Mouse (Mus musculus): ENCODE data around the gene Slc37a3.
"Not testable (repeated sequence)": the region's sequence is repeated elsewhere in the genome, so short reads cannot be mapped to it uniquely, and the experiment has no call there.

The Slc37a3 gene

GRCm38 (mm10) chr6:39378161-39378835 lies 823 bp upstream of the Slc37a3 start:
- DNase-seq (ENCODE audit: low spot score) = not testable (repeated sequence)

GRCm38 (mm10) chr6:39376775-39377174 lies 700 bp downstream of the Slc37a3 start:
- no peak for DNase-seq (ENCODE audit: low spot score)

- DNase-seq (ENCODE audit: low spot score) = no peak
These were observed 4.0 kb downstream of the Slc37a3 start for GRCm38 (mm10) chr6:39373301-39373955.

- DNase-seq (ENCODE audit: low spot score) = peak; percentile 9
These were observed 4.7 kb downstream of the Slc37a3 start for GRCm38 (mm10) chr6:39372727-39373126.

- DNase-seq (ENCODE audit: low spot score) = no peak
These were observed 5.4 kb downstream of the Slc37a3 start for GRCm38 (mm10) chr6:39372042-39372441.

- no peak for DNase-seq (ENCODE audit: low spot score)
These were observed 7.8 kb downstream of the Slc37a3 start for GRCm38 (mm10) chr6:39369631-39370030.

- DNase-seq (ENCODE audit: low spot score) = no peak
These were observed 14.8 kb downstream of the Slc37a3 start for GRCm38 (mm10) chr6:39362684-39363083.

GRCm38 (mm10) chr6:39359207-39359606 lies 18.3 kb downstream of the Slc37a3 start:
- DNase-seq (ENCODE audit: low spot score) = not testable (repeated sequence)

GRCm38 (mm10) chr6:39348946-39349345 lies 28.5 kb downstream of the Slc37a3 start:
- DNase-seq (ENCODE audit: low spot score) = no peak

- DNase-seq (ENCODE audit: low spot score) = no peak
These were observed 29.3 kb downstream of the Slc37a3 start for GRCm38 (mm10) chr6:39347880-39348814.

GRCm38 (mm10) chr6:39346991-39347501 lies 30.4 kb downstream of the Slc37a3 start:
- DNase-seq (ENCODE audit: low spot score) = no peak

- no peak for DNase-seq (ENCODE audit: low spot score)
These were observed 32.0 kb downstream of the Slc37a3 start for GRCm38 (mm10) chr6:39345430-39345829.

- DNase-seq (ENCODE audit: low spot score) = peak; percentile 69
These were observed 33.5 kb downstream of the Slc37a3 start for GRCm38 (mm10) chr6:39344020-39344419.

- DNase-seq (ENCODE audit: low spot score) = no peak
These were observed 35.7 kb downstream of the Slc37a3 start for GRCm38 (mm10) chr6:39341798-39342197.

- DNase-seq (ENCODE audit: low spot score) = no peak
These were observed 39.1 kb downstream of the Slc37a3 start for GRCm38 (mm10) chr6:39338359-39338758.

- DNase-seq (ENCODE audit: low spot score) = no peak
These were observed 42.6 kb downstream of the Slc37a3 start for GRCm38 (mm10) chr6:39334873-39335272.

GRCm38 (mm10) chr6:39334224-39334623 lies 43.3 kb downstream of the Slc37a3 start:
- peak; percentile 42 for DNase-seq (ENCODE audit: low spot score)

- no peak for DNase-seq (ENCODE audit: low spot score)
These were observed 45.3 kb downstream of the Slc37a3 start for GRCm38 (mm10) chr6:39331998-39332700.

- DNase-seq (ENCODE audit: low spot score) = no peak
These were observed 46.5 kb downstream of the Slc37a3 start for GRCm38 (mm10) chr6:39330981-39331380.

GRCm38 (mm10) chr6:39320286-39320685 lies 57.2 kb downstream of the Slc37a3 start:
- no peak for DNase-seq (ENCODE audit: low spot score)

GRCm38 (mm10) chr6:39319061-39319761 lies 58.3 kb downstream of the Slc37a3 start:
- DNase-seq (ENCODE audit: low spot score) = no peak
